Mouse (Mus musculus) cerebellum, adult (tissue): Measurements from ENCODE around the gene Ddx4.

Source experiments
- ATAC-seq: cut with Nextera tagmentation; 2 replicates; pipeline ENCODE4 v1.9.2; 2017; ENCODE audit warnings: mild to moderate bottlenecking, moderate library complexity, mixed read lengths; ENCODE audit not compliant: insufficient number of reproducible peaks, low FRiP score, low TSS enrichment

Gene Ddx4

GRCm38 (mm10) chr13:112652205-112652604 is at the start of gene Ddx4:
Ddx4 (minus strand) TSS chr13:112652475.
- no peak for ATAC-seq

GRCm38 (mm10) chr13:112701256-112701655 is 49.0 kb upstream of the Ddx4 start:
- ATAC-seq: no peak

- no peak for ATAC-seq
Observed at GRCm38 (mm10) chr13:112695526-112696240, 43.4 kb upstream of the Ddx4 start.

- ATAC-seq: no peak
Observed at GRCm38 (mm10) chr13:112692870-112693553, 40.7 kb upstream of the Ddx4 start.

- no peak for ATAC-seq
Observed at GRCm38 (mm10) chr13:112686155-112686554, 33.9 kb upstream of the Ddx4 start.

- no peak for ATAC-seq
Observed at GRCm38 (mm10) chr13:112683970-112684369, 31.7 kb upstream of the Ddx4 start.

GRCm38 (mm10) chr13:112683312-112683711 is 31.0 kb upstream of the Ddx4 start:
- no peak for ATAC-seq

GRCm38 (mm10) chr13:112678154-112678553 is 25.9 kb upstream of the Ddx4 start:
- no peak for ATAC-seq

- peak; percentile 86 for ATAC-seq
Observed at GRCm38 (mm10) chr13:112673899-112674447, 21.7 kb upstream of the Ddx4 start.

GRCm38 (mm10) chr13:112672797-112673196 is 20.5 kb upstream of the Ddx4 start:
- ATAC-seq: no peak

GRCm38 (mm10) chr13:112671708-112672107 is 19.4 kb upstream of the Ddx4 start:
- no peak for ATAC-seq

- ATAC-seq: no peak
Observed at GRCm38 (mm10) chr13:112667215-112667614, 14.9 kb upstream of the Ddx4 start.

- ATAC-seq: no peak
Observed at GRCm38 (mm10) chr13:112666433-112667024, 14.3 kb upstream of the Ddx4 start.

- no peak for ATAC-seq
Observed at GRCm38 (mm10) chr13:112661687-112662086, 9.4 kb upstream of the Ddx4 start.

GRCm38 (mm10) chr13:112660574-112661381 is 8.5 kb upstream of the Ddx4 start, which contains the start of gene Slc38a9:
Slc38a9 (plus strand) TSS chr13:112660751.
- ATAC-seq: peak; percentile 99

- ATAC-seq: no peak
Observed at GRCm38 (mm10) chr13:112659986-112660573, 7.8 kb upstream of the Ddx4 start.

- no peak for ATAC-seq
Observed at GRCm38 (mm10) chr13:112651183-112651582, 1.1 kb downstream of the Ddx4 start.

GRCm38 (mm10) chr13:112645529-112646186 is 6.6 kb downstream of the Ddx4 start:
- ATAC-seq: no peak

- ATAC-seq: no peak
Observed at GRCm38 (mm10) chr13:112644996-112645395, 7.3 kb downstream of the Ddx4 start.
